Mouse (Mus musculus) stomach, postnatal 0 days (tissue): ENCODE data around the gene Supt3.
A peak's percentile ranks its signal among the peaks of the same experiment; 100 is the strongest.

Experiments used
- CTCF ChIP-seq: IDR thresholded peaks from 2 replicates; pipeline ENCODE4 v1.5.1; 2016; ENCODE audit warnings: antibody characterized with exemption, low read depth, mild to moderate bottlenecking, moderate library complexity
- EP300 ChIP-seq: optimal IDR thresholded peaks from 2 replicates; pipeline ENCODE3; 2016; ENCODE audit warnings: antibody characterized with exemption

DNA sequence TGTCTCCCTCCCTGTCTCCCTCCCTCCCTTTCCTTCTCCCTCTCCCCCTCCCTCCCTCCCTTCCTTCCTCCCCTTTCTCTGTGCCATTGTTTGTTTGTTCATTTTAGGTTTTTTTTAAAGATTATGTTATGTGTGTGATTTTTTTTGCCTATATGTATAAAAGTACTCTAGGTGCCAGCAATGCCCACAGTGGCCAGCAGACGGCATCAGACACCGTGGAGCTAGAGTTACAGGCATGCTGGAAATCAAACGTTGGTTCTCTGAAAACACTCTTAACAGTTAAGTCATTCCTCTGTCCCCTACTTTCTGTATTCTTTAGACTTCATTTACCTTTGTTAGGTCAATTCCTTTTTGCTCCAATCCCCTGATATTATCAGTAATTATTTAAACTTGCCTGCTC, 33.2 kb upstream of the Supt3 start:
- TF ChIP-seq CTCF (peak; percentile 66), EP300 (no peak)
